Mouse (Mus musculus) ES-E14 (cell line): ENCODE data around the gene Ebf4. TPM values are rescaled to one million over a fixed set of nuclear protein-coding genes. Genes with fewer than 3 reads are reported as not detected.
A peak's percentile ranks its signal among the peaks of the same experiment; 100 is the strongest.

ENCODE experiments used
- DNase-seq: peaks from one replicate; pipeline ENCODE4 v3.0.0-alpha.2; 2013; ENCODE audit warnings: low read depth, low spot score
- H3K27ac ChIP-seq: 2 replicates; pipeline ENCODE4 v1.5.1; 2012; ENCODE audit warnings: low read depth, mild to moderate bottlenecking, low read length, moderate library complexity, mixed read lengths; ENCODE audit not compliant: poor library complexity, insufficient read depth, severe bottlenecking
- H3K36me3 ChIP-seq: 2 replicates; pipeline ENCODE4 v1.6.1; 2012; ENCODE audit warnings: mild to moderate bottlenecking, low read length, moderate library complexity, mixed read lengths; ENCODE audit not compliant: control insufficient read depth, poor library complexity, insufficient read depth, severe bottlenecking
- H3K4me1 ChIP-seq, 2 experiments: fragments of 150-350 bp in 1 of 2; sonication (generic) in 1 of 2; 2 replicates each; pipeline ENCODE4 v1.6.1; 2012; ENCODE audit warnings: low read length in 2 of 2, mild to moderate bottlenecking in 1 of 2, mixed read lengths in 1 of 2; ENCODE audit not compliant: control insufficient read depth in 2 of 2, insufficient read depth in 2 of 2, poor library complexity in 1 of 2
- H3K4me3 ChIP-seq, 2 experiments: fragments of 150-350 bp in 1 of 2; sonication (generic) in 1 of 2; 2 replicates each; pipeline ENCODE4 v1.5.1; 2012; ENCODE audit warnings: low read length in 2 of 2, low read depth in 1 of 2, mild to moderate bottlenecking in 1 of 2, mixed read lengths in 1 of 2; ENCODE audit not compliant: insufficient read depth in 1 of 2, poor library complexity in 1 of 2, severe bottlenecking in 1 of 2
- H3K9ac ChIP-seq: 2 replicates; pipeline ENCODE4 v1.6.1; 2012; ENCODE audit warnings: low read depth, mild to moderate bottlenecking, low read length, mixed read lengths; ENCODE audit not compliant: poor library complexity, insufficient read depth, severe bottlenecking
- H3K9me3 ChIP-seq: fragments of 150-350 bp; sonication (generic); 2 replicates; pipeline ENCODE4 v1.6.1; 2012; ENCODE audit warnings: low read depth, mild to moderate bottlenecking, low read length; ENCODE audit not compliant: control insufficient read depth, insufficient read depth
- CHD2 ChIP-seq: IDR thresholded peaks from 2 replicates; pipeline ENCODE4 v1.6.1; 2014; ENCODE audit warnings: mild to moderate bottlenecking, low read depth, low read length, inconsistent platforms
- HCFC1 ChIP-seq: IDR thresholded peaks from 2 replicates; pipeline ENCODE4 v1.6.1; 2012; ENCODE audit warnings: low read length, inconsistent platforms, borderline replicate concordance; ENCODE audit not compliant: insufficient read depth
- MAFK ChIP-seq: IDR thresholded peaks from 2 replicates; pipeline ENCODE4 v1.6.1; 2014; ENCODE audit warnings: mild to moderate bottlenecking, low read depth, low read length, inconsistent platforms; ENCODE audit not compliant: insufficient read depth
- ZC3H11A ChIP-seq: IDR thresholded peaks from 2 replicates; pipeline ENCODE4 v1.6.1; 2012; ENCODE audit warnings: low read depth, mild to moderate bottlenecking, inconsistent platforms, low read length, borderline replicate concordance
- ZNF384 ChIP-seq: IDR thresholded peaks from 2 replicates; pipeline ENCODE4 v1.6.1; 2012; ENCODE audit warnings: low read depth, low read length, inconsistent platforms
- in situ Hi-C, 2 experiments: fragments of 600-800 bp; cut with MboI; formaldehyde crosslinking; loops; one replicate each; pipeline ENCODE4 v1.15.1; 2025; ENCODE audit warnings: low sequenced_read_pairs in 2 of 2, inconsistent platforms in 1 of 2; ENCODE audit not compliant: unreplicated experiment in 2 of 2
- total RNA-seq: library from RNA; depleted of rRNA; stranded (reverse); fragments of 300-350 nt; gene quantifications from 2 replicates; pipeline ENCODE4 v1.2.3, GENCODE M21; 2012

Ebf4 gene
- total RNA-seq, 1 experiment, result 0.62 TPM

DNA sequence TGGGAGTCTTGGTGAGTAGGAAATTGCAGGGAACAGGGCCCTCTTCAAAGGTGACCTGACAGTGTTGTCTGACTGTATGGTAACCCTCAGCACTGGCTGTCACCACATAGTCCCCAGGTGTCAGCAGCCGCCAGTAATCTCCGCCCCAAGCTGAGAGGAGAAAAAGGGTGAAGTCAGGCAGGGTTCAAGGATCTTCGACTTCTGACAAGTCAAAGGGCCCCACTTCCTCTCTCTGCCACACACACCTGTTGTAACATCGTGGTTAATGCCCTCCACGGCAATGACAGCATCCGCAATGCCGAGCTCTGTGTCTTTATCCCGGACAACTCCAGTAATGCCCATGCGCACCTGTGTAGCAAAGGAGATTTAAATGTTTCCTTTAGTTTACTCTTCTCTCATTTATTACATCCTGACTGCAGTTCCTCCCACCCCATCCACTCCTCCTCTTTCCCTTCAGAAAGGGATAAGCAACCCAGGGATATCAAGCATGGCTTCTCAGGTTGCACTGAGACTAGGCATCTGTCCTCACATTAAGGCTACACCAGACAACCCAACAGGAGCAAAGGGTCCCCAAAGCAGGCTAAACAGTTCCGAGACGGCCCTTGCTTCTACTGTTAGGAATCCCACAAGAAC is 96.1 kb downstream of the Ebf4 start:
- Histone ChIP-seq H3K27ac (no peak overlapping the region), H3K36me3 (peaks cover 9% of the 10 kb centered on the region), H3K4me1 (no peaks in the 10 kb centered on the region), H3K9me3 (no peaks in the 10 kb centered on the region), H3K9ac (no peak overlapping the region), H3K4me3 (no peak overlapping the region)
- TF ChIP-seq CHD2, result no peak
- TF ChIP-seq MAFK, result no peak
- no peak for TF ChIP-seq ZC3H11A
- no peak for TF ChIP-seq HCFC1
- no peak for TF ChIP-seq ZNF384
- DNase-seq, result no peak
- in situ Hi-C loops, result no loop called here

DNA sequence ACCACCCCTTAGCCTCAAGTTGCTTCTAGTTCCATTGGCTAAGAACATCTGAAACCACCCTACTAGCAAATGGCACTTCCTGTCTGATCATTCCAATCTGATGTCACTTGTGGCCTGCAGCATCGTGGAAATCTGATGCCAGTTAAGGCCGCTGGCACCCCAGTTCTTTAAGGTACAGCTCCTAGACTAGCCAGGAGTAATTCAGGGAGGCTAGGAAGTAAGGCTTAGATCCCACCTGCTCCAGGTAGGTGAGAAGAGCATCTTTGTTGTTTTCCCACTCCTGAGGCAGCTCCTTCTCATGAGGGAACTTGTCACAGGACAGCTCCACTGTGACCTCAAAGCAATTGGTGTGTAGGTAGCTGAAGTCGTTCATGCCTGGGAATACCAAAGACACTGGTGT is 97.9 kb downstream of the Ebf4 start:
- H3K27ac ChIP-seq, result no peak overlapping the region
- TF ChIP-seq CHD2 (no peak), MAFK (no peak), ZNF384 (no peak), HCFC1 (no peak), ZC3H11A (no peak)
- H3K9me3 ChIP-seq, result no peaks in the 10 kb centered on the region
- in situ Hi-C loops, result no loop called here
- no peak for DNase-seq
- peaks cover 9% of the 10 kb centered on the region for H3K36me3 ChIP-seq
- peaks cover 3% of the 10 kb centered on the region in 2 experiments; a peak in 2 of 4 replicates for H3K4me1 ChIP-seq
- H3K4me3 ChIP-seq, result no peak overlapping the region
- H3K9ac ChIP-seq, result no peak overlapping the region

- peaks cover 3 to 7% of the 10 kb centered on the region in 2 experiments; a peak in 3 of 4 replicates for H3K4me1 ChIP-seq
- in situ Hi-C loops, result no loop called here
- H3K27ac ChIP-seq, result no peak overlapping the region
- no peaks in the 10 kb centered on the region for H3K9me3 ChIP-seq
- peaks cover 9% of the 10 kb centered on the region for H3K36me3 ChIP-seq
- no peak overlapping the region for H3K4me3 ChIP-seq
- TF ChIP-seq MAFK, result no peak
- no peak for TF ChIP-seq ZNF384
- TF ChIP-seq ZC3H11A, result no peak
- TF ChIP-seq CHD2, result no peak
- TF ChIP-seq HCFC1, result no peak
- H3K9ac ChIP-seq, result no peak overlapping the region
- DNase-seq, result no peak
These were observed 100.7 kb downstream of the Ebf4 start for GRCm38 (mm10) chr2:130395696-130396095.

DNA sequence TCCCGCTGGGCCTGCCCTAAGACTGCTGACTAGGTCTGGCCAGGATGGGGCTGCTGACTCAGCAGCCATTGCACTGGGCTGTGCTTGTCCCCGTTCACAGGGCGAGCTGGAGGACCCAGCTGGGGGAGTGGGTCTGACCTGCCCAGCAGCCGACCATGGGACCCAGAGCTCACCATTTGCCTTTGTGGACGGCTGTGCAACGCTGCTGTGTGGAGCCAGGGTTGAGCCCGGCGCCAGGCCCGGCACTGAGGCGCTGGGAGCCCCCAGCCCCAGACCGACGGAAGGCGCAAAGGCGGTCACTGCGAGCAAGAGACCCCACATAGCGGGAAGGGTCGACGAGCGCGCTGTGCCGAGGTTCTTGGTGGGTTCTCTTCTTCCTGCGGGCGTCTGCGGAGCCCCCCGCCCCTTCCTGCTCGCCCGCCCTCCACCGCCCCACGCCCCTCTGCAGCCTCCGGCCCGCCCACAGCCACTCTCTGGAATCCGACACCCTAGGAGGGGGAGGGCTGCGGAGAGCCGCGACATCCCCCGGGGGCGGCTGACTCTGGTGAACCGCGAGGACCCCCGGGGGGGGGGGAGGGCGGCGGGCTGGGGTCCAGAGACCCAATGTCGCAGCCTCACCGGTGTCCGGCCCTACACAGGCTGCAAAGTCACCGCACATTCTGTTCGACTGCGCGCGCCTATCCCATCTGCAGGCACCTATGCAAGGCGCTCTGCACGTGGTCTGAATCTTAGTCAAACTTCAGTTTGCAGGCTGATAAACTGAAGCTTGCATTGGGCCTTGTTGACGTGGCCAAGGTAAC is 102.4 kb downstream of the Ebf4 start, which contains the start of gene Cpxm1:
Gene Cpxm1, minus strand, starts transcription at position 389 of the 800 bp plus-strand sequence.
- Histone ChIP-seq H3K9me3 (no peaks in the 10 kb centered on the region), H3K9ac (peak within 1 kb of the TSS; percentile 71), H3K4me3 (peak within 1 kb of the TSS; percentile 75 to 90), H3K36me3 (peaks cover 9% of the 10 kb centered on the region), H3K4me1 (peaks cover 3 to 8% of the 10 kb centered on the region in 2 experiments; a peak in 3 of 4 replicates), H3K27ac (no peak within 1 kb of the TSS)
- in situ Hi-C loops, result no loop called here
- TF ChIP-seq ZC3H11A (no peak), ZNF384 (no peak), MAFK (peak; percentile 95)
- DNase-seq, result peak; percentile 31
